Mouse (Mus musculus) G1E (cell line): ENCODE data around the gene Olfr633. TPM values are rescaled to one million over a fixed set of nuclear protein-coding genes. Genes with fewer than 3 reads are reported as not detected.
"Not testable (repeated sequence)": the region's sequence is repeated elsewhere in the genome, so short reads cannot be mapped to it uniquely, and the experiment has no call there.

ENCODE experiments used
- ATAC-seq: 2 replicates; pipeline ENCODE4 v1.8.0; 2016; ENCODE audit warnings: mild to moderate bottlenecking; ENCODE audit not compliant: insufficient number of reproducible peaks, poor library complexity, low FRiP score, severe bottlenecking; ENCODE audit errors: extremely low read depth
- DNase-seq: peaks from one replicate; pipeline ENCODE4 v3.0.0; 2012; ENCODE audit warnings: low spot score
- H3K27me3 ChIP-seq: 2 replicates; pipeline ENCODE4 v1.6.1; 2012; ENCODE audit warnings: mild to moderate bottlenecking, low read length, inconsistent platforms; ENCODE audit not compliant: insufficient read depth
- H3K36me3 ChIP-seq: replicated peaks from 2 replicates; pipeline ENCODE3; 2012; ENCODE audit warnings: mild to moderate bottlenecking, inconsistent platforms
- H3K4me1 ChIP-seq: 2 replicates; pipeline ENCODE4 v1.6.1; 2012; ENCODE audit warnings: low read depth, low read length, inconsistent platforms, mixed read lengths; ENCODE audit not compliant: insufficient read depth
- H3K4me3 ChIP-seq: 2 replicates; pipeline ENCODE4 v1.5.1; 2012; ENCODE audit warnings: low read depth, mild to moderate bottlenecking, inconsistent platforms, low read length, moderate library complexity, mixed read lengths
- H3K9me3 ChIP-seq: replicated peaks from 2 replicates; pipeline ENCODE4 v1.6.1; 2012; ENCODE audit warnings: inconsistent platforms
- CTCF ChIP-seq: IDR thresholded peaks from 2 replicates; pipeline ENCODE4 v1.5.1; 2012; ENCODE audit warnings: low read depth, low read length, inconsistent platforms, mixed read lengths
- GATA1 ChIP-seq: IDR thresholded peaks from 2 replicates; pipeline ENCODE4 v1.6.1; 2012; ENCODE audit warnings: borderline replicate concordance, low read length, inconsistent platforms, mixed read lengths
- GATA2 ChIP-seq: IDR thresholded peaks from 2 replicates; pipeline ENCODE4 v1.6.1; 2012; ENCODE audit warnings: low read depth, low read length, inconsistent platforms, borderline replicate concordance
- POLR2AphosphoS5 ChIP-seq: IDR thresholded peaks from 2 replicates; pipeline ENCODE4 v1.6.1; 2012; ENCODE audit warnings: low read depth, low read length, inconsistent platforms; ENCODE audit not compliant: insufficient replicate concordance
- TAL1 ChIP-seq: conservative IDR thresholded peaks from 2 replicates; pipeline ENCODE4 v1.6.1; 2012; ENCODE audit warnings: low read depth, low read length, inconsistent platforms, mixed read lengths
- polyA plus RNA-seq: library from polyadenylated mRNA; stranded (reverse); fragments of >175 nt; gene quantifications from 2 replicates; pipeline ENCODE4 v1.2.3, GENCODE M21; 2012
- total RNA-seq, 2 experiments: library from RNA; stranded (forward) in 1 of 2; stranded (reverse) in 1 of 2; fragments of 200-1000 nt in 1 of 2; fragments of >200 nt in 1 of 2; fragmentation: Nextera tagmentation in 1 of 2; gene quantifications; 2 replicates each; pipeline ENCODE4 v1.2.3; 2014 to 2017

The Olfr633 gene
- total and polyA plus RNA-seq, 3 experiments = 0.11 TPM; not detected in 2

DNA sequence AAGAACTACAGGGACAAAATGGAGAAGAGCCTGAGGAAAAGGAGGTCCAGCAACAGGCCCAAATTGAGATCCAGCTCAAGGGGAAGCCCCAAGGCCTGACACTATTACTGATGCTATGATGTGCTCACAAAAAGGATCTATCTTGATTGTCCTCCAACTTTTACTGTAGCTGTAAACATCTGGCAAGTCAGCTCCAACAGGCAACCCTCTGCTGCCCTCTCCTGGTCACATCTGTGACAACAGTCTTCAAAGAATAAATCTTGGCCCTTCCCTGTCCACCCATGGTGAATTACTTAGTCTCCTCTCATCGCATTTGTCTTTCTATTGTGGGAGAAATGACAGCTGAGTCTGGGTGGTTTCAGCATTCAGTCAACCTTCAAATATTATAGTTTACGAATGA is 1.5 kb upstream of the Olfr633 start:
- Histone ChIP-seq H3K4me1 (no peaks in the 10 kb centered on the region; the same call in 1 of the 2 replicates), H3K4me3 (no peak overlapping the region), H3K36me3 (no peaks in the 10 kb centered on the region), H3K27me3 (peaks cover 14% of the 10 kb centered on the region), H3K9me3 (no peaks in the 10 kb centered on the region)
- DNase-seq = peak; percentile 6
- no peak for TF ChIP-seq GATA2
- peak; percentile 80 for TF ChIP-seq CTCF
- TF ChIP-seq GATA1 = no peak
- peak; percentile 54; the same call in 1 of the 2 replicates for ATAC-seq

DNA sequence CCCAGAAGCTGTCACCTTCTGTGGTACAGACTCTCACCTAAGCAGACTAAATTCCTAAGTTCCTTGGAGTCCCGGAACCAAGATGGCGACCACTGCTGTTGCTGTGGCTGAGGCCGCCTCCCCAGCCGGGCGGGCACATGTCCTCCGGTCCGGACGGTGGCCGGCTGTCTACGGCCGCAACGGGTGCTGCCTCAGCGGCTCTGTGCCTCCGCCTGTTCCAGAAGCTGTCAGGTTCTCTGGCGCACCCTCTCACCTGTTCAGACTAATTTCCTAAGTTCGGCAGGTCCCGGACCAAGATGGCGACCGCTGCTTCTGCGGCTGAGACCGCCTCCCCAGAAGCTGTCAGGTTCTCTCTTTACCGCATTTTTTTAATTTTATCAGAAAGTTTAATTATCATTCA is 22.6 kb downstream of the Olfr633 start:
- DNase-seq, ATAC-seq: not testable (repeated sequence)

GRCm38 (mm10) chr7:103970852-103971251 is 26.6 kb downstream of the Olfr633 start, which contains the start of gene Olfr635:
TSS of gene Olfr635 (plus strand) at chr7:103971152.
- no peaks in the 10 kb centered on the region for H3K27me3 ChIP-seq
- TF ChIP-seq GATA2 (no peak), CTCF (no peak), GATA1 (no peak), POLR2AphosphoS5 (no peak), TAL1 (no peak)
- no peak for DNase-seq

More for the DNA sequence above, 22.6 kb downstream of the Olfr633 start:
- H3K36me3 ChIP-seq, H3K9me3 ChIP-seq, H3K27me3 ChIP-seq, H3K4me1 ChIP-seq, H3K4me3 ChIP-seq: not testable (repeated sequence)

DNA sequence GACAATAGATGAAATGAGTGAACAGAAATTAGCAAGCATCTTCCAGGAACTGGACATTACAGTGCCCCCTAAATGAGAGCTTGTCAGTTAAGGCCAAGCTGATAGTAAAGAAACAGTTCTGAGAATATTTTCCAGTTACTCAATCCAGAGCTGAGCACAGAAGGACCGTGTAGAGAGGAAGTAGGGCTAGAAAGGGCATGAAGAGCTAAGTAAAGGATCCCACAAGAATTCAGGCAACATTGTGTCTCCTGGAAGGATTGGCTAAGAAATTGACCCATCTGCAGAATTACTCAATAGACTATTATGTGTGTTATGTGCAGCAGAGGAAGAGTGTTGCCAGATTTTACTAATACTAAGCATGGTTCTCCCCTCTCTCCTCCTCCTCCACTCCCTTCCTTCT is 27.5 kb downstream of the Olfr633 start:
- DNase-seq (no peak), ATAC-seq (no peak)
- no peaks in the 10 kb centered on the region for H3K27me3 ChIP-seq
- H3K4me3 ChIP-seq = no peak overlapping the region
- H3K36me3 ChIP-seq = no peaks in the 10 kb centered on the region
- no peaks in the 10 kb centered on the region for H3K9me3 ChIP-seq
- no peak for TF ChIP-seq TAL1
- no peak for TF ChIP-seq GATA1
- no peak for TF ChIP-seq GATA2
- no peak for TF ChIP-seq POLR2AphosphoS5
- TF ChIP-seq CTCF = no peak
- no peaks in the 10 kb centered on the region for H3K4me1 ChIP-seq

More at GRCm38 (mm10) chr7:103970852-103971251, 26.6 kb downstream of the Olfr633 start, which contains the start of gene Olfr635:
- no peak for ATAC-seq
- Histone ChIP-seq H3K4me1 (no peaks in the 10 kb centered on the region), H3K36me3 (no peaks in the 10 kb centered on the region), H3K4me3 (no peak within 1 kb of the TSS), H3K9me3 (no peaks in the 10 kb centered on the region)

- TF ChIP-seq CTCF (no peak), GATA2 (no peak), GATA1 (no peak), TAL1 (no peak), POLR2AphosphoS5 (no peak)
- H3K9me3 ChIP-seq = no peaks in the 10 kb centered on the region
- no peaks in the 10 kb centered on the region for H3K4me1 ChIP-seq
- no peaks in the 10 kb centered on the region for H3K27me3 ChIP-seq
- H3K4me3 ChIP-seq = no peak within 1 kb of the TSS
- DNase-seq (no peak), ATAC-seq (no peak)
- H3K36me3 ChIP-seq = no peaks in the 10 kb centered on the region
Observed at GRCm38 (mm10) chr7:103998446-103998845, 54.2 kb downstream of the Olfr633 start, which contains the start of gene Olfr638. TSS of gene Olfr638 (plus strand) at chr7:103998746.

Other genes with a start within 250 kb of the Olfr633 start
Only the 20 nearest of the 33 such genes appear.
- not detected in 2 replicates for gene Olfr67, start 152.6 kb upstream of the Olfr633 start, total RNA-seq (2014; fragmentation: Nextera tagmentation)
- gene Olfr67, start 152.6 kb upstream of the Olfr633 start, total RNA-seq (2017) = not detected in 2 replicates
- 0.01 TPM in 1 of 2 replicates, not detected in the other for gene Olfr67, start 152.6 kb upstream of the Olfr633 start, polyA plus RNA-seq
- 14.8 and 396 TPM in 2 replicates for gene Hbb-bt, start 130.4 kb upstream of the Olfr633 start, total RNA-seq (2014; fragmentation: Nextera tagmentation)
- 3.3 and 7.8 TPM in 2 replicates for gene Hbb-bt, start 130.4 kb upstream of the Olfr633 start, total RNA-seq (2017)
- 27.9 and 40.4 TPM in 2 replicates for gene Hbb-bt, start 130.4 kb upstream of the Olfr633 start, polyA plus RNA-seq
- gene Hbb-bs, start 116.3 kb upstream of the Olfr633 start, total RNA-seq (2014; fragmentation: Nextera tagmentation) = 153 and 3,173 TPM in 2 replicates
- 10.4 and 23.5 TPM in 2 replicates for gene Hbb-bs, start 116.3 kb upstream of the Olfr633 start, total RNA-seq (2017)
- 137 and 158 TPM in 2 replicates for gene Hbb-bs, start 116.3 kb upstream of the Olfr633 start, polyA plus RNA-seq
- not detected in 2 replicates for gene Hbb-bh2, start 103.9 kb upstream of the Olfr633 start, total RNA-seq (2014; fragmentation: Nextera tagmentation)
- gene Hbb-bh2, start 103.9 kb upstream of the Olfr633 start, total RNA-seq (2017) = not detected in 2 replicates
- not detected in 2 replicates for gene Hbb-bh2, start 103.9 kb upstream of the Olfr633 start, polyA plus RNA-seq
- gene Hbb-bh1, start 101.3 kb upstream of the Olfr633 start, total RNA-seq (2014; fragmentation: Nextera tagmentation) = 1.6 TPM in 1 of 2 replicates, not detected in the other
- 0.41 TPM in 1 of 2 replicates, not detected in the other for gene Hbb-bh1, start 101.3 kb upstream of the Olfr633 start, total RNA-seq (2017)
- gene Hbb-bh1, start 101.3 kb upstream of the Olfr633 start, polyA plus RNA-seq = not detected in 2 replicates
- gene Hbb-y, start 91.2 kb upstream of the Olfr633 start, total RNA-seq (2014; fragmentation: Nextera tagmentation) = not detected in 2 replicates
- not detected in 2 replicates for gene Hbb-y, start 91.2 kb upstream of the Olfr633 start, total RNA-seq (2017)
- not detected in 2 replicates for gene Hbb-y, start 91.2 kb upstream of the Olfr633 start, polyA plus RNA-seq
- not detected in 2 replicates for gene Olfr66, start 58.2 kb upstream of the Olfr633 start, total RNA-seq (2014; fragmentation: Nextera tagmentation)
- 0.12 TPM in 1 of 2 replicates, not detected in the other for gene Olfr66, start 58.2 kb upstream of the Olfr633 start, total RNA-seq (2017)
- not detected in 2 replicates for gene Olfr66, start 58.2 kb upstream of the Olfr633 start, polyA plus RNA-seq
- gene Olfr64, start 50.0 kb upstream of the Olfr633 start, total RNA-seq (2014; fragmentation: Nextera tagmentation) = not detected in 2 replicates
- 0.05 TPM in 1 of 2 replicates, not detected in the other for gene Olfr64, start 50.0 kb upstream of the Olfr633 start, total RNA-seq (2017)
- not detected in 2 replicates for gene Olfr64, start 50.0 kb upstream of the Olfr633 start, polyA plus RNA-seq
- gene Olfr65, start 41.0 kb upstream of the Olfr633 start, total RNA-seq (2014; fragmentation: Nextera tagmentation) = not detected in 2 replicates
- gene Olfr65, start 41.0 kb upstream of the Olfr633 start, total RNA-seq (2017) = not detected in 2 replicates
- not detected in 2 replicates for gene Olfr65, start 41.0 kb upstream of the Olfr633 start, polyA plus RNA-seq
- gene Olfr631, start 15.6 kb upstream of the Olfr633 start, total RNA-seq (2014; fragmentation: Nextera tagmentation) = not detected in 2 replicates
- 0.33 TPM in 1 of 2 replicates, not detected in the other for gene Olfr631, start 15.6 kb upstream of the Olfr633 start, total RNA-seq (2017)
- gene Olfr631, start 15.6 kb upstream of the Olfr633 start, polyA plus RNA-seq = not detected in 2 replicates
- not detected in 2 replicates for gene Olfr632, start 10.1 kb upstream of the Olfr633 start, total RNA-seq (2014; fragmentation: Nextera tagmentation)
- 0.16 TPM in 1 of 2 replicates, not detected in the other for gene Olfr632, start 10.1 kb upstream of the Olfr633 start, total RNA-seq (2017)
- gene Olfr632, start 10.1 kb upstream of the Olfr633 start, polyA plus RNA-seq = not detected in 2 replicates
- not detected in 2 replicates for gene Olfr635, start 26.7 kb downstream of the Olfr633 start, total RNA-seq (2014; fragmentation: Nextera tagmentation)
- gene Olfr635, start 26.7 kb downstream of the Olfr633 start, total RNA-seq (2017) = 0.12 and 0.33 TPM in 2 replicates
- gene Olfr635, start 26.7 kb downstream of the Olfr633 start, polyA plus RNA-seq = not detected in 2 replicates
- gene Olfr638, start 54.3 kb downstream of the Olfr633 start, total RNA-seq (2014; fragmentation: Nextera tagmentation) = not detected in 2 replicates
- not detected in 2 replicates for gene Olfr638, start 54.3 kb downstream of the Olfr633 start, total RNA-seq (2017)
- not detected in 2 replicates for gene Olfr638, start 54.3 kb downstream of the Olfr633 start, polyA plus RNA-seq
- gene Olfr639, start 72.9 kb downstream of the Olfr633 start, total RNA-seq (2014; fragmentation: Nextera tagmentation) = not detected in 2 replicates
- gene Olfr639, start 72.9 kb downstream of the Olfr633 start, total RNA-seq (2017) = 0.17 and 0.22 TPM in 2 replicates
- not detected in 2 replicates for gene Olfr639, start 72.9 kb downstream of the Olfr633 start, polyA plus RNA-seq
- not detected in 2 replicates for gene Olfr640, start 81.1 kb downstream of the Olfr633 start, total RNA-seq (2014; fragmentation: Nextera tagmentation)
- 0.11 and 0.17 TPM in 2 replicates for gene Olfr640, start 81.1 kb downstream of the Olfr633 start, total RNA-seq (2017)
- not detected in 2 replicates for gene Olfr640, start 81.1 kb downstream of the Olfr633 start, polyA plus RNA-seq
- gene Olfr641, start 91.0 kb downstream of the Olfr633 start, total RNA-seq (2014; fragmentation: Nextera tagmentation) = not detected in 2 replicates
- 0.12 TPM in 1 of 2 replicates, not detected in the other for gene Olfr641, start 91.0 kb downstream of the Olfr633 start, total RNA-seq (2017)
- not detected in 2 replicates for gene Olfr641, start 91.0 kb downstream of the Olfr633 start, polyA plus RNA-seq
- not detected in 2 replicates for gene Olfr642, start 108.2 kb downstream of the Olfr633 start, total RNA-seq (2014; fragmentation: Nextera tagmentation)
- 0.11 and 0.12 TPM in 2 replicates for gene Olfr642, start 108.2 kb downstream of the Olfr633 start, total RNA-seq (2017)
- not detected in 2 replicates for gene Olfr642, start 108.2 kb downstream of the Olfr633 start, polyA plus RNA-seq
- gene 4930516K23Rik, start 117.0 kb downstream of the Olfr633 start, total RNA-seq (2014; fragmentation: Nextera tagmentation) = not detected in 2 replicates
- 0.05 and 0.23 TPM in 2 replicates for gene 4930516K23Rik, start 117.0 kb downstream of the Olfr633 start, total RNA-seq (2017)
- not detected in 2 replicates for gene 4930516K23Rik, start 117.0 kb downstream of the Olfr633 start, polyA plus RNA-seq
- not detected in 2 replicates for gene Olfr644, start 127.4 kb downstream of the Olfr633 start, total RNA-seq (2014; fragmentation: Nextera tagmentation)
- gene Olfr644, start 127.4 kb downstream of the Olfr633 start, total RNA-seq (2017) = 0.17 and 0.76 TPM in 2 replicates
- gene Olfr644, start 127.4 kb downstream of the Olfr633 start, polyA plus RNA-seq = not detected in 2 replicates
- gene Olfr645, start 141.0 kb downstream of the Olfr633 start, total RNA-seq (2014; fragmentation: Nextera tagmentation) = not detected in 2 replicates
- 0.05 and 0.12 TPM in 2 replicates for gene Olfr645, start 141.0 kb downstream of the Olfr633 start, total RNA-seq (2017)
- not detected in 2 replicates for gene Olfr645, start 141.0 kb downstream of the Olfr633 start, polyA plus RNA-seq